Mouse (Mus musculus): ENCODE data around the gene Tnnt3.

The Tnnt3 gene

GRCm38 (mm10) chr7:142498575-142498974 lies at the start of gene Tnnt3:
TSS of gene Tnnt3 (plus strand) at chr7:142498836.
- no peak for DNase-seq (ENCODE audit: low read depth, low spot score)

GRCm38 (mm10) chr7:142449038-142449617 lies 49.5 kb upstream of the Tnnt3 start:
- DNase-seq (ENCODE audit: low read depth, low spot score): no peak

- no peak for DNase-seq (ENCODE audit: low read depth, low spot score)
These were observed 43.9 kb upstream of the Tnnt3 start for GRCm38 (mm10) chr7:142454706-142455105.

- DNase-seq (ENCODE audit: low read depth, low spot score): no peak
These were observed 43.4 kb upstream of the Tnnt3 start for GRCm38 (mm10) chr7:142455251-142455650.

GRCm38 (mm10) chr7:142456806-142457205 lies 41.8 kb upstream of the Tnnt3 start:
- DNase-seq (ENCODE audit: low read depth, low spot score): no peak

GRCm38 (mm10) chr7:142457227-142457811 lies 41.3 kb upstream of the Tnnt3 start:
- DNase-seq (ENCODE audit: low read depth, low spot score): no peak

GRCm38 (mm10) chr7:142458026-142458425 lies 40.6 kb upstream of the Tnnt3 start:
- DNase-seq (ENCODE audit: low read depth, low spot score): peak; percentile 71

GRCm38 (mm10) chr7:142458676-142459298 lies 39.8 kb upstream of the Tnnt3 start:
- DNase-seq (ENCODE audit: low read depth, low spot score): no peak

- DNase-seq (ENCODE audit: low read depth, low spot score): no peak
These were observed 39.3 kb upstream of the Tnnt3 start for GRCm38 (mm10) chr7:142459299-142459691.

GRCm38 (mm10) chr7:142460636-142461077 lies 38.0 kb upstream of the Tnnt3 start, which contains the start of gene Lsp1:
TSS of gene Lsp1 (plus strand) at chr7:142460809.
- no peak for DNase-seq (ENCODE audit: low read depth, low spot score)

GRCm38 (mm10) chr7:142461446-142461845 lies 37.2 kb upstream of the Tnnt3 start:
- DNase-seq (ENCODE audit: low read depth, low spot score): no peak

GRCm38 (mm10) chr7:142462190-142462589 lies 36.4 kb upstream of the Tnnt3 start:
- DNase-seq (ENCODE audit: low read depth, low spot score): no peak

GRCm38 (mm10) chr7:142462594-142463078 lies 36.0 kb upstream of the Tnnt3 start:
- DNase-seq (ENCODE audit: low read depth, low spot score): no peak

GRCm38 (mm10) chr7:142470171-142470691 lies 28.4 kb upstream of the Tnnt3 start:
- no peak for DNase-seq (ENCODE audit: low read depth, low spot score)

- peak; percentile 62 for DNase-seq (ENCODE audit: low read depth, low spot score)
These were observed 27.7 kb upstream of the Tnnt3 start for GRCm38 (mm10) chr7:142470808-142471413.

GRCm38 (mm10) chr7:142471414-142471861 lies 27.2 kb upstream of the Tnnt3 start:
- DNase-seq (ENCODE audit: low read depth, low spot score): no peak

- DNase-seq (ENCODE audit: low read depth, low spot score): no peak
These were observed 26.6 kb upstream of the Tnnt3 start for GRCm38 (mm10) chr7:142471884-142472570.

GRCm38 (mm10) chr7:142472936-142473335 lies 25.7 kb upstream of the Tnnt3 start:
- DNase-seq (ENCODE audit: low read depth, low spot score): no peak

GRCm38 (mm10) chr7:142473476-142473875 lies 25.2 kb upstream of the Tnnt3 start:
- no peak for DNase-seq (ENCODE audit: low read depth, low spot score)

GRCm38 (mm10) chr7:142474799-142475198 lies 23.8 kb upstream of the Tnnt3 start:
- DNase-seq (ENCODE audit: low read depth, low spot score): no peak

GRCm38 (mm10) chr7:142475641-142476040 lies 23.0 kb upstream of the Tnnt3 start:
- no peak for DNase-seq (ENCODE audit: low read depth, low spot score)
